Comparison of ENCODE assay signal across 27 mouse cellular contexts in genomic region chr11:109385296-109385695, GRCm38 (mm10). TPM values are rescaled to one million over a fixed set of nuclear protein-coding genes. Genes with fewer than 3 reads are reported as not detected.
"Had no signal": no experiment of that assay in that cellular context is flagged by ENCODE, and none has a peak within 500 bp of the region (broad histone marks: within the 10 kb centered on the region; RNA-seq: fewer than 3 reads in every experiment).

No protein-coding gene starts in this region.

- H3K27ac ChIP-seq: liver, embryonic 13.5 days had no signal

- H3K27me3 ChIP-seq: liver, embryonic 13.5 days had no signal

- H3K9ac ChIP-seq: liver, embryonic 13.5 days had no signal

- H3K9me3 ChIP-seq: liver, embryonic 13.5 days had no signal

- H3K4me2 ChIP-seq: liver, embryonic 13.5 days; midbrain, embryonic 11.5 days had no signal

- DNase-seq: kidney, postnatal 10 days; kidney, postnatal 4 days; liver, embryonic 13.5 days; lung, adult 2 months; lung, postnatal 14 days; lung, postnatal 4 days; midbrain, embryonic 14.5 days; thymus, adult 18-20 months; thymus, postnatal 4 days had no signal

- H3K4me3 ChIP-seq: liver, embryonic 13.5 days had no signal

RNA-seq across cellular contexts. Expression of gene 9930022D16Rik, which starts 28.4 kb away (rescaled TPM):
- total RNA-seq: layer of hippocampus, adult 18-20 months; layer of hippocampus, postnatal 14 days; left cerebral cortex, adult 8-10 months; left cerebral cortex, postnatal 36 days; liver, adult 2 months; megakaryocyte progenitor cell, adult 5-6 weeks; midbrain, postnatal 0 days had no signal
- polyA plus RNA-seq: limb, embryonic 11.5 days; limb, embryonic 14.5 days; liver, adult 2 months; liver, embryonic 13.5 days; liver, embryonic 16.5 days; lung, adult 2 months; lung, embryonic 16.5 days; midbrain, embryonic 11.5 days; midbrain, embryonic 14.5 days; midbrain, postnatal 0 days; neural tube, embryonic 11.5 days; neural tube, embryonic 14.5 days; small intestine, adult 2 months; spleen, adult 2 months; stomach, embryonic 16.5 days; testis, adult 2 months had no signal
